Mouse (Mus musculus) A20 (cell line): ENCODE data around the gene Rcan2.

Source experiments
- DNase-seq: peaks from one replicate; pipeline ENCODE4 v3.0.0-alpha.2; 2011; ENCODE audit warnings: low read depth, low spot score

The Rcan2 gene

GRCm38 (mm10) chr17:43906728-43907127 lies 105.6 kb downstream of the Rcan2 start:
- DNase-seq: no peak

DNA sequence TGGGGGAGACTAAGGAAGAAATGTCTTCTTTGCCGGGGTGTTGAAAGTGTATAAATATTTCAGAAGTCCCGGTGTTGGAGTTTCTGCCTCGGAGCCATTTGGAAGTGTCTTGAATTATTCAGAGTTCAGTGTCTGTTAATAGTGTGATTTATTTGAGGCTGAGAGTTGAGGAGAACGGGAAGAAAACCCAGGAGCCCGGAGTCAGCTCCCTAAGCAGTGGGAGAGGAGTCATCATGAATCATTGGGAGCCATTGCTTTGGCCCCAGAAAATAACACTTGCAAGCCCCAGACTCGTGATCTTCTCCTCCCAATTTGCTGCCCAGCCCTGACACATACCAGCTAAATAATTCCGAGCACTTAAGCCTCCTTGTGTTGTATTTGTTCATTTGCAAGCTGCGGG lies 115.0 kb downstream of the Rcan2 start:
- DNase-seq: no peak

DNA sequence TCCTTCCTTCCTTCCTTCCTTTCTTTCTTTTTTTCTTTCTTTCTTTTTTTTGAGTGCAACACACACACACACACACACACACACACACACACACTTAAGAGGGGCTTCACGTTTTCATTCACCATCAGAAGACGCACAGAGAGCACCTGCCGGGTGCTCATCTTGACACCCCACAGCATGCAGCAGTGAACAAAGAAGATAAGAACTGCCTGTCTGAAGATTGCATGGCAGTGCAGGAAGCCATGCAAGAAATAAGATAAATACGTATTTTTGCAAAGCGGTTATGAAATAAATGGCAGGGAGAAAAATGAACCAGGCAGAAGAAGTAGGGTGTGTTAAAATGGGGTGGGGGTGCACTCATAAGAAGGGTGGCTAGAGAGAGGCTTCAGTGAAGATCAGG lies 116.0 kb downstream of the Rcan2 start:
- no peak for DNase-seq

DNA sequence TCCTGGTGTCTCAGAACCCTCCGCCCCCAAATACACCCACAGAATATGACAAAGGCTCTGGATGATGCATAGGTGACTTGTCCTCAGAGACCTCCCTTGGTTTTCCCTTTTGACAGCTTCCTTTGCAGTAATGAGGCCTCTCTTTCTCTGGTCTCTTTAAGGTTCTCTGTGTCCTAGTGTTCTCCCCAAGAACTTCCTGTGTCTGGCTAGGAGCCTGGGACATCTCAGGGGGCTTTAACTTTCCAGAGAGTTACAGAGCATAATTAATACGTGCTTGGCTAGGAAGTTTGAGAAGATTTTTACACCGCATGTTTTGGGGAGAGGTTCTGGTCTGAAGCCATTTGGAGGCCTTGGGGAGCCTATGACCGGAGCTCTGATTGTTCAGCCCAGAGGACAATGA lies 128.7 kb downstream of the Rcan2 start:
- DNase-seq: no peak

GRCm38 (mm10) chr17:43931731-43932130 lies 130.6 kb downstream of the Rcan2 start:
- DNase-seq: no peak

DNA sequence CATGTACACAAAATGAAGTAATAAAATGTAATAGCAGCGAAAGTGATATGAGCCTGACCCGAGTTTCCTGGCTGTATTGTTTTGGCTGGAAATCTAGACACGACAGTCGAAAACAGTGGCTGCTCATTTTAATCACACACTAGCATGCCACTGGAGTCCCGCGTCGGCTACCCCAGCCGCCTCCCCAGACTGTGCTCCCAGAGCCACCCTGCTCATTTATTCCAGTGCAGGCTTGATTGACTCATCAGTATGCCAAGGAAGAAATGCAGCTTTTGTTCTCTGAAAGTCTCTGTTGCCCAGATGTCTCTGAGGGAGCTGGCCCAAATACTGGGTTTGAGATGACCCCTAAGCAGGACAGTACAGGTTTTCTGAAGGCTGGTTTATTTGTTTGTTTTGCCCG lies 132.9 kb downstream of the Rcan2 start:
- no peak for DNase-seq

GRCm38 (mm10) chr17:43952219-43952618 lies 151.1 kb downstream of the Rcan2 start:
- DNase-seq: no peak

- peak; percentile 69 for DNase-seq
Measured at GRCm38 (mm10) chr17:43952661-43953534, 151.7 kb downstream of the Rcan2 start.

GRCm38 (mm10) chr17:43953535-43953918 lies 152.4 kb downstream of the Rcan2 start:
- DNase-seq: no peak

DNA sequence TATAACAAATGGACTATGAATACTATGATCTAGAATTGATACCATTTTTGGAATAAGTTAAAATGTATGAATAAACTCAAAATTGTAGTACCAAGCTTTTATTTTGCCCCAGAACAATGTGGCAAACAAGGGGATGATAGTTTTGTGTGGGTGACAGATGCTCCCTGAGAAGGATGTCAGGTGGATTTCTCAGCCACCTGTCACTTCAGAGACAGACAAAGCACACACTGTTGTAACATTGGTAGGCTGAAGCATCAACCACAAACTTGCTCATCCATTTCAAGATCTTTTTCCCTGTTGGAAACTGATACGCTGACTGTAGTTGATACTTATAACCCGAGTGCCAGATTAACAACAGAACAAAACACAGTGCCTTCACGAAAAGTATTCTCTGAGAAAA lies 158.6 kb downstream of the Rcan2 start:
- DNase-seq: no peak

DNA sequence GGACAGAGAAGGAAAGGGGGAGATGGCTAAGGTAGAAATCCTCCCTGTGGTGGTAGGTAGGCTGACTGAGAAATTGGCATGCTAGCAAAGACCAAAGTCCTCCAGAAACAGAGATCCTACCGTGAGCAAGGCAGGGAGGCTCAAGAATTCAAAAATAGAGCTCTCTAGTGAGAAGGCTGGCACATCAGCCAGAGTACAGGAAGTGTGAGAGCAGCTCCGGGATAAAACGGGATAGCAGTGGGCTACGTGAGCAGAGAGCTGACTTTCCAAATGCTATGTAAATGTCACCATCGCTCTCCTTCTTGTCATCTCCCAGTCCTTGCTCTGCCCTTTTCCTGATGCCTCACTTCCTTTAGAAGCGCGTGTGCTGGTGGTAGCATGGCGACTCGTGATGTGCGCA lies 168.8 kb downstream of the Rcan2 start:
- DNase-seq: no peak

GRCm38 (mm10) chr17:43977572-43977971 lies 176.4 kb downstream of the Rcan2 start:
- DNase-seq: no peak

GRCm38 (mm10) chr17:43979925-43980324 lies 178.8 kb downstream of the Rcan2 start:
- no peak for DNase-seq

DNA sequence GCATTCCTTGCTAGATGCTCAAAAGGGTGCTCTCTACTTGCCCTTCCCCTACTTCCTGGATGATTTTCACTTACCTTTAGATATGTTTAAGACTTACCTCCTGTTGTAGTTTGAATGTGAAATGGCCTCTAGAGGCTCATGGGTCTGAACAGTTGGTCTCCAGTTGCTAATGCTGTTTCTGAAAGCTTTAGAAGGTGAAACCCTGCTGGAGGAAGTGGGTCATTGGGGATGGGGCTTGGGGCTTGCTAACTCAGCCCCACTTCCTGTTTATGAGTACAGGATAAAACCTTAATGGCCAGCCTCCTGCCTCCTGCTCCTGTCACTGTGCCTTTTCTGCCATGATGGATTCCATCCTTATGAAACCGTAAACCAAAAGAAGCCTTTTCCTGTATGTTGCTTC lies 181.4 kb downstream of the Rcan2 start:
- DNase-seq: peak; percentile 70

DNA sequence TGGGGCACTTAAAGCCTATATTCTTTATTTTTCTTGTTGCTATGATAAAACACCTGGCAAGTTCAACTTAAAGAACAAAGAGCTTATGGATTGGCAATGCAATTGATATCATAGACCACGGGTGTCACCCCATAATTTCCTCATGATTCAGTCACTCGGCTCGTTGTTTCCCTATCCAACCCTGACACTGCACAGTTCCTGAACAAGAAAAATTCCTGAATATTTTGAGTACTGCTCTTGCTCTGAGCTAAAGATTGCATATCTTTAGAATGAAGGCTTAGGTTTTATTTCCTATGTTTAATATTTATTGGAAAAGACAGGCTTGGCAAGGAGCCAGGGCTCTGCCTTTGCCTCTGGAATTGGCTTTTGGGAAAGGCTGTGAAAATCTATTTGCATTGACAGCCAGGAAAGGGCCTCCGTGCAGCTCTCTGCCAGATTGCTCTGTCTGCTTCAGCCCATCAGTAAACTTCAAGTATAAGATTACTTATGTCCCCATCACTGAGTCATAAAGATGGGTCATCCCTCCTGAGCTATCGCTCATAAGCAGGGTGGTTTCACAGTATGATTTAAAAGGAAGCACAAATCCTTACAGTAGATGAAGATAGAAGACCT lies 188.3 kb downstream of the Rcan2 start:
- no peak for DNase-seq

- DNase-seq: no peak
Measured at GRCm38 (mm10) chr17:43990957-43991383, 189.8 kb downstream of the Rcan2 start.

DNA sequence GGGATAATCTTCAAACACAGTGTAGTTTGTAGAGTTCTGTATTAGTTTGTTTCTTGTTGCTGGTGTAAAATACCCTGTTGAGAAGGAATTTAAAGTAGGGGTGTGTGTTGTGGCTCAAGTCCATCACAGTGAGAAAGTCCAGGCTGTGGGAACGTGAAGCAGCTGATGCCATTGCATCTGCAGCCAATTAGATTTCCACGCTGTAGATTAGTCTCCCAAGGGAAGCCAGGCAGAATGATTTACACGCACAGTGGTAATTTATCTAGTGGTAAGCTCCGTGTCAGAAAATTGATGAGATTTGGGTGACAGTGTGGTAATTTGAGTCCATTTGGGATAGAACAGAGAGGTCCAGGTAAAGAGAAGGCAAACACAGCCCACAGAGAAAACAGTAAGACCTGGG lies 192.9 kb downstream of the Rcan2 start:
- DNase-seq: no peak

- DNase-seq: no peak
Measured at GRCm38 (mm10) chr17:43997514-43997913, 196.4 kb downstream of the Rcan2 start.

DNA sequence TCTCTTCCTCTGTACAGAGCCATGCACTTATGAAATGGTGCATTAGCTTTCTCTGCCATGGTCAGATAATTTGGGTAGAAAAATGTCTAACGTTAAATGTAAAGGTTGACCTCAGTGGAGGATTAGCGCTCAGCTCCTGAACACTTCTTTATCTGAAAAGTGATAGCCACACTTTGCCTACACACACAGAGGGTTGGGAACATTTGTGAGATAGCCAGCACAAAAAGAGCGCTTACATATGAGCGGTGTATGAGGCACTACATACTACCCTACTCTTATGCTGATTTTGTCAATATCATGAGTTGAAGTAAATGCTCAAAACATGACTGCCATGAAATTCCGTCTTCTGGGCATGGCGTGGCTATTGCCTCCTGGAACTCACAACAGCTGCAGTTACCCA lies 196.9 kb downstream of the Rcan2 start:
- DNase-seq: no peak

DNA sequence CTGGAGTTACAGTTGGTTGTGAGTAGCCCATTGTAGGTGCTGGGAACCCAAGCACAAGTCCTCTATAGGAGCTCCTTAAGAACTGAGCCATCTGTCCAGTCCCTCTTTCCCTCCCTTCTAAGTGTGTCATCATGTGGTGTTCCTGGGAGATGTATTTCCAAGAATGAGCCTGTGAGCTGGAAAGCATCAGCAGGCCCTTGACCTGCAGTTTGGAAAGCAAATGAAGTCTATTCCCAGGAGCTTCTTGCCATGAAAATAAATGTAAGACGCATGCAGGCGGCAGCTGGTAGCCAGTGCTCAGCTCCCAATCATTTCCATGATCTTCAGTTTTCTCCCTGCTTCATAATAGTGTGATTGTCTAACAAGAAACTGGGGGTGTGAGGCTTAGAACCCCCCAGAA lies 203.2 kb downstream of the Rcan2 start:
- DNase-seq: no peak

DNA sequence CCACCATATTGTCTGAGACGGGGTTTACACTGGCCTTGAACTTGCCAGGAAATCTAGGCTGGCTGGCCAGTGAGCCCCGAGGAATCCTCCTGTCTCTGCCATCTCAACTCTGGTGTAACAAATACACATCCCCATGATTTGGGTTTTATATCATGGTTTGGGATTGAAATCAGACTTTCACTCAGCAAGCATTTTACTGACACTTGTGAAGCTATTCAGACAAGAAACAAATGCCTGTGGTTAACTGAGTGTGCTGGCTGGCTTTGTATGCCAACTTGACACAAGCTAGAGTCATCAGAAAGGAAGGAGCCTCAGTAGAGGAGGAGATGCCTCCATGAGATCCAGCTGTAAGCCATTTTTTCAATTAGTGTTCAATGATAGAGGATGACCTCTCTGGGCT lies 206.3 kb downstream of the Rcan2 start:
- no peak for DNase-seq

DNA sequence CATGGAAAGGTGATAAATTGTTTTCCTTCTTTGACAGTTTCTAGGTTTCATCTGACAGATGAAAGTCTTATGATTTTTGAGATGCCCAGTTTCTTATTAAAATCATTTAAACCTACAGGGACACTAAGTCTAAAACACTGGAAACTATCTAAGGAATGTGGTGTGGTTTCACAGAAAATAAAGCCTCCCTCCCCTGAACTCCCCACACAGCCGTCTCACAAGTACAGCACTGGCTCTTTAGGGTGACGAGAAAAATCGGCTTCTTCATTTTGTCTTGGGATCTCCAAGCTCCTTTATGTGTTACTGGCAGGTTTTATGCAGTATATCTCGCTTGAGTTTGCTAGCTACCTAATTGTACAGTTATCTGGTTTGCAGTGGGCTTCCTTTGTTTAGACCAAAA lies 210.8 kb downstream of the Rcan2 start:
- no peak for DNase-seq

DNA sequence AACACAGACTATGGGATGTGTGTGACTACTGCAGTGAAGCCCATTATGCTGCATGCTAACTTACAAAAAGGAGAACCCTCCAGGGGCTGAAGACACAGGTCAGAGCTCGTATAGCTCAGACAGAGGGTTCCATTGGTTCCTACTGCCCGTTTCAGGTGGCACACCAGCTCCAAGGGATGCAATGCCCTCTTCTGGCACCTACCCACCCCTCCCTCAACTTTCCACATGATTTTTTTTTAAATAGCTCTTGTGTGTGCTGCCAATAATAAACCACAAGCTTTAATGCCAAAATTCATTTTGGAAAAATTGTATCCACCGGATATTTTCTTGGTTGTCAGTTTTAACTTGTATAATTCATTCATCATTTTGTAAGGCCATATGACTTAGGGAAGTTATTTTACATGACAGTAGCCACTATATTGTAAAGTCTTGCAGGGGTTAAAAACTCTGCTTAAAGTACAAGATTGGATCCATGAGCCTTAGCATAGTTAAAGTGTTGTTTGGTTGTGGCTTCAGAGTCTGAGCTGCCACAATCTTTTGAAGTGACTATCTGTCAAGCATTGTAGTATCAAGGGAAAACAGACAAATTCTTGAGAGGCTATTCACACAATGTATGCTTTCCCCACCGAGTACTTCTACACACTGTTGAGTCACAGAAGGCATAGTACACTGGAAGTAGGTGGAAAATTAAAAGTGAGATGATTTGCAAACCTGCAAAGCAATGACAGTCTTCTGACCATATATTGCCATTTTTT lies 212.8 kb downstream of the Rcan2 start:
- DNase-seq: no peak
